Mouse (Mus musculus) natural killer cell, adult 2 months (primary cell): ENCODE measurements around the gene Znrf3.
A peak's percentile ranks its signal among the peaks of the same experiment; 100 is the strongest.

Source experiments
- DNase-seq, 2 experiments: peaks; one replicate each; pipeline ENCODE4 v3.0.0; 2022; ENCODE audit warnings: low spot score in 2 of 2

Gene Znrf3

DNA sequence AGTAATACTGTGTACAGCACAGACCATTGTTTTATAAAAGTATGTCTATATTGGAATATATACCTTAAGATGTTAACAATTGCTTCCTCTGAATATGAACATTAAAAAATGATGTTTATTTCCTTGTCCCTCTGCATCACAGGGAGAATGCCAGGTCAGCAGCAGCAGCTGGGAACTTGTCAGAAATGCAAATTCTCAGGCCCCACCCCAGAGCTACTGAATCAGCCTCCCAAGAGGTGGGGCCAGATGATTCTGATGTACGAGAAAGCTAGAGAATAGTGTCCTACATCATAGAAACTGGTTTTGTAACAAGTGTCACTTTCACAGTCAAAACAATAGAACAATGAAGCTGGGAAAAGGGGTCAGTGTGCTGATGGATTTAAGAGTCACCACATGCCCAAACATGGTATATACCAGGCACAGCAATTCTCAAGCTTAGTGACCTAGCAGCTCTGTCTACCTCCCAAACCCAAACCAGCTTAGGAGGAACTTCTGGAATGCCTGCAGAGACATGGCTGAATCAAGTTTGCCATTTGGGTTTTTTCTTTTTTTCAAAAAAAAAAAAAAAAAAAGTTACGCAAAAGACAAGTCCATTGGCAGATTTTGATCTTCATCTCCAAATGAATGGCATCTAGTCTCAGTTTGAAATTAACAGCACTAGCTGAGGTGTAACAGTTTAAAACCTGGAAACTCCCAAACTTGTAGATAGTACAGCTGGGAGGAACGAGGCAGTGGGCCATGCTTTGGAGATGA is 46.2 kb downstream of the Znrf3 start:
- no peak for DNase-seq

DNA sequence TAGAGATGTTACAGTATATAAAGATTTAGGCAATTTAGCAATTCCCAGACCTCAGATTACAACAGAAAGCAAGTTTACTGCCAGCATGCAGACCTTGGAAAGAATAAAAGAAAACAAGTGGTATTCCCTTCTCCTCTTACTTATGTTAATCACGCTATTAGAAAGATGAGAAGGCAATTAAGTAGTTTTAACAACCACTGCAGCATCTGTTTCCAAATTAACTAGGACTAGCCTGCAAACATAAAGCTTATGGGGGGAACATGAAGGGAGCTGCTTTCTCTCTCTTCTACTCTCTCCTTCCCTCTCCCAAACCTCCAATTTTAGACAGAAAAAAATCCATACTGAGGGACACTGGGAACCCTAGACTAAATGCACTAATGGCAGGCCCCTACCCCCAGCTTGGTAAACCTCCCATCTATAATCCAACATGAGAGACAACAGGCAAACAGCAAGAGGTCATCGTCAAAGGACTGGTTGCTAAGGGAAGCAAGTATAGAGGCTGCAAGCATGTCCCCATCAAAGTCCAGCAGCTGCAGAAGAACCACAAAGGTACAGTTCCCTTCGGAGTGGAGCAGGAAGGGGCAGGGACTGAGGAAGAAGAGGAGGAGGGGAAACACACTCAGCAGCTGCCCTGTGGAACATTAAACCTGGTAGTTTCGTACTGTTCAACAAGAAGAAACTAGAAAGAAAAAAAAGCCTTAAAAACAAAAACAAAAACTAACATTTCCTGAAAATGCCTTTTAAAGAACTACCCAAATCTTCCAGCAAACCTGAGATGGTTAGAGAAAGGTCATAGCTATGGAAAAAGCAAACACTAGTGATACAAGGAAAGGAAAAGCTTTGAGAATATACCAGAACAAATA is 53.4 kb downstream of the Znrf3 start:
- no peak for DNase-seq

DNA sequence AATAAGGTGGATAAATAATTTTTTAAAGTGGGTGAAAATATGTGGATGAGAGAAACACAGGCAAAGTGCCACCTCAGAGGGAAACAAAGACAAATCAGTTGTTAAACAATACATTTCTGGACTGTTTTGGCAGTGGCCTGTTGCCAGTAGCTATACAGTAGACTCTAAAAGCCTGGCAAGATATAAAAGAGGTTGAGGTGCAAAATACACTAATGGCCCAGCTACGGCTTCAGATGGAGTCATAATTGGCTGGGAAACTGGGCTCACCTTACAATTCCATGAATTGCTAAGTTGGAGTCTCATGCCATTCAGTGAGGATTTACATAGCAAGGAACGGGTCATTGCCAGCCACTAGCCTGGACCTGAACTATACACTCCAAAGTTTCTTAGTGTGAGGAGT is 62.0 kb downstream of the Znrf3 start:
- no peak for DNase-seq

DNA sequence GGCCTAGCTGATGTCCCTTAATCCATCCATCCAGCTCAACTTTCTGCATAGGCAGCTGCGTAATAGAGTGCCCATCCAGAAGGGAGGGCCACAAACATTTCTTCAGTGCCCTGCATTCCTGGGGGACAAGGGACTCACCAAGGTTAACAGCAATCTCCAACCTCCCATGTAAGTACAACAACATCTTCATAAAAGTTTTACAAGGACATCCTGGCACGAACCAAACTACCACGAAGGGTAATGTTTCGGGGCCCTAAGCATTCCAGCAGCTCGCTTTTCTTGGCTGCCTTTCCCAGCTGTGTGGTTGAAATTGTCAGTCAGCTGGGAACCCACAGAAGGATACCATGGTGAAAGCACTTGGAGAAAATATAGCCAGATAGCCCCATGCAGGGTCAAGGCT is 63.4 kb downstream of the Znrf3 start:
- DNase-seq = no peak

DNA sequence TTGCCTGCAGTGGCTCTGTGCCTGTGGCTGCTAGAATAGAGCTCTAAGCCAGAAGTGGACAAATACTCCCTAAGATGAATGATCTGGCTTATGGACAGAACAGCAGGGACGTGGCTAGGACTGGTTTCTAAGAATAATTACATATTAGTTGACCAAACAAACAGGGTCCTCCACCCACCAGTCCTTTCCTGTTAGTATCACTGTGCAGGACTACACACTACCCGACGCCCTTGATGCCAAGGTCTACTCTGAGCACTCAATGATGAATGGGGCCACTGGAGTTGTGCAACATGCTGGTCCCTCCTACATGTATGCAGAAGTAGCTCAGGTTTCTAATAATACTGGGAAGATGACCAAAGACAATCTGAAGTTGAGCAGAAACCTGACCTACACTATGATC is 64.4 kb downstream of the Znrf3 start:
- DNase-seq = no peak

DNA sequence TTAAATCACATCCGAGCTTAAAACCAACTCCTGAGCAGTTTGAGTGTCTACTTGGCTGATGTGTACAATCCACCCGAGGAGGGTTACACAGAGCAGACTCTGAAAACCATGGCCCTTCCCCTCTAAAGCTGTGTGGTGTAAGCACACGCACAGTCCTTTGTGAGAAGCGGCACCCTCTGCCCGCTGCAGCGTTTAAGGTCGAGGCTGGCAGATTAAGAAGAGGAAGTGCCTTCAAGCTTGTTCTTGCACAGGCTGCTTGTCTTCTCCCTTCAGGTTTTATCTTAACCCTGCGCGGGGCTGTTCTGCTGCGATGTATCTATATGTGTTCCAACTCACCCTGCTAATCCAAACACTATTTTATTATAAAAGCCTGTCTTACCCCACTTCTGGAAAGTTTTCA is 75.5 kb downstream of the Znrf3 start:
- peak; percentile 5 to 30 for DNase-seq

DNA sequence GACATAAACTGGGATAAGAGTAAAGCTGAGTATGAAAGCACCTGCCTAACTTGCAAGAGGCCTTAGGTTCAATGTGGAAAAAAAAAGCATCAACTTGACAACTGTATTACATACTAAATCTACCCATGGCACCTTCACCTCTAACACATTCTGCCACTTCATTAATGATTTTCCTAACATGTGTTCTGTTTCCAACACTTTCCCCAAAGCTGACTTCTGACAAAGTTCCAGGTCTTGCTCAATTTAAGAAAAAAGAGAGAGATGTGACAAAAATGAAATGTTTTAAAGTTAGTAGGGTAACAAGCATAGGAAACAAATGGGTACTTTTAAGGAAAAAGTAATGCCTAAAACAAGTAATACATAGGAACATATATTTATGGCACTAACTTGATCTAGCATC is 76.2 kb downstream of the Znrf3 start:
- no peak for DNase-seq

DNA sequence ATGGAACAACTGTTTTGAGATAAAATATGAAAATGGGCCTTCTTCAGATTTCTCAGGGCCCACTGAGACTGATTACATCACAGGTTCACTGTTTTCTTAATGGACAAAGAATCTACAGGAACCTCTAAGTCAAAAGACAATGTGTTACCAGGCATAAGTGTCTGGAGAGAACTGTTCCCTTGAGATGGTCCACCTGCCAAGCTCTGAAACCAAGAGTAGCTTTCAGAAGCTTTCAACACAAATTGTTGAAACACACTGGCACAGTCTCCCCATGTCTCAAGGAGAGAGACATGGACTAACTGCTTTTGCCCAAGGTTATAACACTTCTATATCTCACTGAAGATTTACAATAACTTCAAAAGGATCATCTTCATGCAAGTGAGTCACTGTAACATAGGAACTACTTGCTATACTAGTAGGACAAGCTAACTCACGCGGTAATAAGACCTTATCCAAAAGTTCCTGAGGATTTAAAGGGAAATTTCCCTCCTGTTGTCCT is 89.3 kb downstream of the Znrf3 start:
- DNase-seq = no peak

DNA sequence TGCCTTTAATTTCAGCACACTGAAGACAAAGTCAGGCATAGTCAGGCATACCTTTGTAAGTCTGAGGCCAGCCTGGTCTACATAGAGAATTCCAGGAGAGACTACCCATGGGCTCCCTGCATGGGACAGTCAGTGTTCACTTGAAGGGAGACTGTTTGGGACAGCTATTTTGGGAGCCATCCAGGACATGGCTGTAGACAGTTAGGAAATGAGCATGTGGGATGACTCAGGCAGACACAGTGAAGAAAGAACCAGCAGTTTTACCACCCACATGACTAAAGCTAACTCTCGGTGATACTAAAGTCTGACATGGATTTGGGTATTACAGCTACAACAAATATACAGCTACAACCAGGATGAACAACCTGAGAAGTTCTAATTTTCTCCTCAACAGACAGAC is 89.9 kb downstream of the Znrf3 start:
- no peak for DNase-seq

DNA sequence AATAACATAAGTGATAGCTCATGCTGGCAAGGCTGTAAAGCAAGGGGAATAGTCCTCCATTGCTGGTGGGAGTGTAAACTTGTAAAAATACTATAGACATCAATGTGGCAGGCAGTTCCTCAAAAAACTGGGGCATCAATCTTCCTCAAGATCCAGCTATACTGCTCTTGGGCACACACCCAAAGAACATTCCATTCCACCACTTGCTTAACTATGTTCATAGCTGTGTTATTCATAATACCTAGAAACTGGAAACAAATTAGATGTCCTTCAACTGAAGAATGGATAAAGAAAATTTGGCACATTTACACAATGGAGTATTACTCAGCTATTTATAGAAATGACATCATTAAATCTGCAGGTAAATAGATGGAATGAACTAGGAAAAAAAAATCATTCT is 91.6 kb downstream of the Znrf3 start:
- no peak for DNase-seq

DNA sequence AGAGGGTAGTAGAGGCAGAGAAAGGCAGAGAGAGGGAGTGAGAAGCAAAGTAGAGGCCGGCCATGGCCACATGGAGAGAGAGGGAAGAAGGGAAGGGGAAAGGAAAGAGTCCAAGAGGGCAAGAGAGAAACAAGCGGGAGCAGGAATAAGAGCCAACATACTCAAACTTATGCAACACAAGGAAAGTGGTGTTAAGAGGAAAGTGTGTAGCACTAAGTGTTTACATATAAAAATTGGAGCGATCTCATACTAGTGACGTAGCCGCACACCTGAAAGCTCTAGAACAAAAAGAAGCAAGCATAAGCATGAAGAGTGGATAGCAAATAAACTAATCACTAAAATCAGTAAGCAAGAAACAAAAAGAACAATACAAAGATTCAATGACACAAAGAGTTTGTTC is 95.2 kb downstream of the Znrf3 start:
- no peak for DNase-seq

DNA sequence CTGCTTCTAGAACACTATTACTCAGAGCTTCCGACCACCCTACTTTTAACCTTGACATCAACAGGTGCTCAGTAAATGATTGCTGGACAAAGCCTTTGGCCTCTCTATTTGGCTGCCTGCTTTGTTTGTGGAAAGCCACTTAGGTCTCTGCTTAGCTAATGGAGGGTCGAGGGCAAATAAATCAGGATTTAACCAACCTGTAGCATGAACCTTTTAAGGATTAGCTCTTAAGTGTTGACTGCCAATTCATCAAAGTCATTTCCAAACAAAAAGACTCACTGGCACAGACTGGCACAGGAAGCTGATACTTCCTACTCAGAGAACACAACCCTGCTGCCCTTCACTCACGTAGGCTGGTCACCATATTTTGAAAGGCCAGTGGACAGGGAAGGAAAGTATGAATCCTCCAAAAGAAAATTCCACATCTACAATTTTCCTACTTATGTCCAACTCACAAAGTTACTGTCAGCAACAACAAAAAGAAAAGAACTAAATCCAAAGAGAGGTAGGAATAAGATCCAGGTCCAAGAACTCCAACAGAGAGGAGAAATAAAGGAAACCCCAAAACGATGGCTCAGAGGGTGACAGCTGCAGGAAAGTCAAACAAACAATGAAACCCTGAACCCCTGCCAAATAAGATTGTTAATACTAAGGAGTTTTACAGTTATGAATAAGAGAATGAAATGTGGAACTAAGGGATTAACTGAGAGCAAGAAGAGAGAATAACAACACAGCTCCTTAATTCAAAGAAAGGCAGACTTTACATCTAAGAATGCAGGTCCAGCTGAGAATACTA is 97.6 kb downstream of the Znrf3 start:
- no peak for DNase-seq

DNA sequence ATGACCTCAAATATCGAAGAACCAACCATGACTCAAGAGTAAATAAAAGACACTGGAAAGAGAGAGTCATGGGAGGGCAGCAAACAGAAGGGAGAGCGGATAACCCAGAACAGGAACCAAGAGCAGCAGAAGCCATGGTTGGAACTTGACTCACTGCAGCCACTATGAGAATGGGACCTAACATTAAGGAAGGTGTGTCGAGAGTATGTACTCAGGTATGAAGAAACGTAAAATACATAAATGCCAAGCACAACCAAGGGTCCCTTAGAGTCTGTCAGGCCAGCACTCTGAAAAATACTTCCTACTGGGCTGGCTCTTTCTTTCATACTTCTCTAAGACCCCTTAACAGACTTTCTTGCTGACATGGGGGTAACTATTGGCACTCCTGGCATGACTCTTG is 100.9 kb downstream of the Znrf3 start:
- no peak for DNase-seq

DNA sequence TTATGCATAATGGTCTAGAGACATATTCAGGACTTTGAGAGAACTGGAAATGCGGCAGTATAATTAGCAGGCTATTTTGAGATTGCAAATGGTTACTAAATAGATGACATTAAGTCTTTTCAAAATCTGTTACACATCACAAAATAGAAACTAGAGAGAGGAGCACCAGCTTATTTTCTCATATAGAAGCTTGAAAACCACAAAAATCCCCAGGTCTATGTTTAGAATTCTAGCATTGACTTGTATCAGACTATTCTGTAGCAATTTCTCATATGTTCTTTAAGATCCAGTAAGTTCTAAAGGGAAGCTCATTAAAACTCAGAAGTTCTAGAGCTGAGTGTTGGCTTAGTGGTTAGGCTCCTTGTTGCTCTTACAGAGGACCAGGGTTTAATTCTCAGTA is 104.9 kb downstream of the Znrf3 start:
- DNase-seq = no peak

DNA sequence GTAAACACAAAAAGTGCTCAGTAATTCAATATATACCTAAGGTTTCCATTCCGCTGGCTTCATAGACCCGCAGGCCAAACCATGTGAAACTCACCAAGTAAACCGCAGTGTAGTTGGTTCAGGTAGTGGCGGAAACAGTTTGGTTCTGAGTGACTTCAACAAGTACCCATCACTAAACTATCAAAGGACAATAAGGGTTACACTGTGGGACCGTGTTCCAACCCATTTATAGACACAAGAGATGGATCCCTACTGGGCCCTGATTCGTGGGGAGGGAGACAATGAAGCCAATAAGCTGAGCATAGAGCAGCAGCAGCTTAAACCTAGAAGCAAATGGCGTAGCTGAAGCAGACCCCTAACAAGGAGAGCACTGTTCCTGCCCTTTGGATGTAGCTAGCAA is 107.8 kb downstream of the Znrf3 start:
- no peak for DNase-seq

DNA sequence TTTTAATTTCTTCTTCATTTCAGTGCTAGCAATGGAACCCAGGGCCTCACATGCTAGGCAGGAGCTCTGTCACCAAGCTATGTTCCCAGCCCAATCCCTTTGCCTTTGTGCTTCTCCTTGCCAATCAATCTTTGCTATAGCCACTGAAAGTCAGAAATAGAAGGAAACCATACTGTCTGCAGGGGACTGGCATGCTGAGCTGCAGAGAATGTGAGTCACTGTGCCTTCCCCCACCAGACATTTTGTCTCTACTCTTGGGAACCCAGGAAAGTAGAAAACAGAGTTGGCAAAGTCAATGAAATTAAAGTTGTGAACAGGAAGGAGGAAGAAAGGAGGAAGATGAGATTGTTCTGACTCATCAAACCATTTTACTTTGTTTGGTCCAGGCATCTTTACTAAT is 108.4 kb downstream of the Znrf3 start:
- no peak for DNase-seq

DNA sequence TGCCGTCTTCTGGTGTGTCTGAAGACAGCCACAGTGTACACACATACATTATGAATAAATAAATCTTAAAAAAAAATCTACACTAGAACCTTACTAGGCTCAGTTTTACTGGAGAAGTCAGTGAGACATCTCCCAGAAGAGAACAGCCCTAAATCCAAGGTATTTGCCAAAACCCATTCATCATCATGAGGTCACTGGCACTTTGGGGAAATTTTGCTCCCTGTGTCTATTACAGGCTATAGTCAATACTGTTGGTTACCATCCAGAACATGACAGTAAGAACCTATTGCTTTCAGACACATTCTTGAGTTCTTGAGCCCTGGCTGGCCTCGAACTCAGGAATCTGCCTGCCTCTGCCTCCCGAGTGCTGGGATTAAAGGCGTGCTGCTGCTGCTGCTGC is 113.8 kb downstream of the Znrf3 start:
- DNase-seq = no peak

DNA sequence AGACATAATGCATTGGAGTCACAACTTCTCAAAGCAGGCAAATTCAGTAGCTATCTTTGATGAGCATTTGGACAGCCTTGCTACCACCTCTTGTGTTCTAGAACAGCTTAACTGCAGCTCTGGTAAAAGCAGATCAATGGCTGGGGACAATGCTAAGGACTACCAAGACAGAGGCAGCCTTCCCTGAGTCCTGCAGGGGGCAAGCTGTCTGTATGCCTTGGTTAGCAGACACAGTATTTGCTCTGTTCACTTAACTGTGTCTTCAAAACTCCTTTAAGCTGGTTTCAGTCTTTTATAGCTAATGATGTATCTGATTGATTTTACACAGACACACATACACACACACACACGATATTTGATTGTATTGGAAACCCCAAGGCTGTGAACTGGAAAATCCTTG is 117.0 kb downstream of the Znrf3 start:
- DNase-seq = no peak

DNA sequence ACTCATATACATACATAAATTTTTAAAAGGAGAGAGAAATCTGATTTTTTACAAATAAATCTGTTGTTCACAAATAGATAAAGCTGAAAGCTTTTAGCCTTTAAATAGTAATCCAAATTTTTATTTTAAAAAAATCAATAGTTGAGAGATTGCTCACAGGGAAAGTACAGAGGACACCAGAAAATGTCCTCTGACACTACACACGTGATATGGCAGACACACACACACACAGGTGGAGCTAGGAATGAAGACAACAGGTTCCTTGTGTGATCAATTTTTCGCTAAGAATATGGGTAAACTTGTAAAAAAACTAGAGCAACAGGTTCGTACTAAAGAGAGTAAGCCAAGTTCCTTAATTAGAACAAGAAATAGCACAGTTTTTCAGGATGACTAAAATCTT is 118.4 kb downstream of the Znrf3 start:
- DNase-seq = no peak

DNA sequence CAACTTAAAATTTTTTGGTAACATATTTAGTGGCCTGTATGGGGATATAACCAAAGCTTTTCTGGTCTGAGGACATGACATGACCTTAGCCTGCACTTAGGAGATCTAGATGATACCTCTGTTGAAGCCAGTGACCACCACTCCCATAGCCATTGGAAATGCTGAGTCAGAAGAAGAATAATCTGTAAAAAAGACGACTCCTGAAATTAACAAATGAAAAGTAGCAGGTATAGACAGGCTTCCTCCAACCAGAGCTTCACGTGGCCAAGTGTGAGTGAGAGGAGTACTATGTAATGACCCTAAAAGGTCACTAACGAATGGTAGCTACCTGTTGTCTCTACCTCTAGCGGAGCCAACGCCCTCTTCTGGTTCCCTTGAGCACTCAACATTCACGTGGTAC is 119.4 kb downstream of the Znrf3 start:
- no peak for DNase-seq

DNA sequence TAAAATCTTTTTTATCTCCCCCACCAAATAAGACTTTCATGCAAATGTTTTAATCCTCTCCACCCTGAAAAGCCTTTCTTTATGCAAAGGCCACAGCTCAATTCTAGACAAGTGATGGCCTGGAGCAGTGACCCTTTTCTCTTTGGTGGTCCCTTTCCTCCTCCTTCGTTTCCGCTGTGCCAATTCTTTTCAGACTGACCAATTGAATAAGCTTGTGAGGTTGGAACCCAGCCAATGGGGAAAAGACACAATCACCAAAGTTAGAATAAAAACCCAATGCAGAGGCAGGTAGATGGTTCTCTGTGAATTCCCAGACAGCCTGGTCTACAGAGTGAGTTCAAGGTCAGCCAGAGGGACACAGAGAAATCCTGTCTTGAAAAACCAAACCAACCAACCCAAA is 120.4 kb downstream of the Znrf3 start:
- no peak for DNase-seq

DNA sequence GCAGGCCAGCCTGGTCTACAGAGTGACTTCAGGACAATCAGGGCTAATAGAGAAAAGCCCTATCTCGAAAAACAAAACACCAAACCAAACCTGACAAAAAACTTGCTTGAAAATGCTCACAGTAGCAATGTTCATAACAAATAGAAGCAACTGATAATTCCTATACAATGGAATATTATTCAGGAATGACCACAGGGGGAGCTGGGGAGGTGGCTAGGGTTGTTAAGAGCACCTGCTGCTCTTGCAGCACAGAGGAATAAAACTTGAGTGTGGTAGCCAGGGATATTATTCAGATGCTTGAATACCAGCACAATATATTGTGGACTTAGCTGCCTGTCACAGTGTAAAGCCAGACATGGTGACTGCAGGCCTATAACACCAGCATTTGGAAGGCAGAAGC is 123.0 kb downstream of the Znrf3 start:
- DNase-seq = no peak
